Mouse (Mus musculus) MEL (cell line): ENCODE measurements around the gene Cwc15. TPM values are rescaled to one million over a fixed set of nuclear protein-coding genes. Genes with fewer than 3 reads are reported as not detected.

Experiments used
- DNase-seq: peaks from one replicate; pipeline ENCODE4 v3.0.0; 2011; ENCODE audit warnings: low read depth, low spot score
- H3K27ac ChIP-seq: 2 replicates; pipeline ENCODE4 v1.5.1; 2012; ENCODE audit warnings: low read depth, mild to moderate bottlenecking, control low read depth, low read length, moderate library complexity; ENCODE audit not compliant: control insufficient read depth
- H3K27me3 ChIP-seq, 2 experiments: fragments of 150-350 bp in 1 of 2; sonication (generic) in 1 of 2; 2 replicates each; pipeline ENCODE4 v1.6.1; 2012; ENCODE audit warnings: low read length in 2 of 2, mild to moderate bottlenecking in 2 of 2, improper control_type of control experiment in 1 of 2, moderate library complexity in 1 of 2; ENCODE audit not compliant: insufficient read depth in 2 of 2, control insufficient read depth in 1 of 2
- H3K36me3 ChIP-seq, 2 experiments: 2 replicates each; pipeline ENCODE4 v1.6.1; 2012 to 2014; ENCODE audit warnings: low read length in 2 of 2, improper control_type of control experiment in 1 of 2, inconsistent platforms in 1 of 2, mild to moderate bottlenecking in 1 of 2; ENCODE audit not compliant: insufficient read depth in 2 of 2, control insufficient read depth in 1 of 2
- H3K4me1 ChIP-seq, 2 experiments: fragments of 150-350 bp in 1 of 2; sonication (generic) in 1 of 2; 2 replicates each; pipeline ENCODE4 v1.6.1; 2012; ENCODE audit warnings: low read length in 2 of 2, improper control_type of control experiment in 1 of 2, mild to moderate bottlenecking in 1 of 2; ENCODE audit not compliant: insufficient read depth in 2 of 2, control insufficient read depth in 1 of 2
- H3K4me3 ChIP-seq, 2 experiments: fragments of 150-350 bp in 1 of 2; sonication (generic) in 1 of 2; 2 replicates each; pipeline ENCODE4 v1.5.1; 2012; ENCODE audit warnings: low read depth in 2 of 2, low read length in 2 of 2, mild to moderate bottlenecking in 2 of 2, moderate library complexity in 2 of 2, control low read depth in 1 of 2, improper control_type of control experiment in 1 of 2; ENCODE audit not compliant: control insufficient read depth in 1 of 2, insufficient read depth in 1 of 2
- H3K79me2 ChIP-seq: 2 replicates; pipeline ENCODE4 v1.6.1; 2012; ENCODE audit warnings: mild to moderate bottlenecking, low read length, moderate library complexity; ENCODE audit not compliant: control insufficient read depth, poor library complexity, insufficient read depth
- H3K9ac ChIP-seq: 2 replicates; pipeline ENCODE4 v1.6.1; 2012; ENCODE audit warnings: low read depth, mild to moderate bottlenecking, control low read depth, low read length, moderate library complexity; ENCODE audit not compliant: control insufficient read depth, poor library complexity, severe bottlenecking
- H3K9me3 ChIP-seq: fragments of 150-350 bp; sonication (generic); replicated peaks from 2 replicates; pipeline ENCODE4 v1.6.1; 2012; ENCODE audit warnings: mild to moderate bottlenecking, low read length, improper control_type of control experiment, moderate library complexity; ENCODE audit not compliant: insufficient read depth
- BHLHE40 ChIP-seq: IDR thresholded peaks from 2 replicates; pipeline ENCODE4 v1.6.1; 2012; ENCODE audit warnings: low read depth, mild to moderate bottlenecking, inconsistent platforms, low read length, improper control_type of control experiment, borderline replicate concordance
- CHD1 ChIP-seq: IDR thresholded peaks from 2 replicates; pipeline ENCODE4 v1.6.1; 2012; ENCODE audit warnings: low read depth, mild to moderate bottlenecking, inconsistent platforms, low read length, improper control_type of control experiment
- CTCF ChIP-seq, 3 experiments: IDR thresholded peaks in 2 of 3; conservative IDR thresholded peaks in 1 of 3; 2 replicates each; pipeline ENCODE4 v1.5.1; 2011 to 2012; ENCODE audit warnings: low read length in 3 of 3, low read depth in 2 of 3, mild to moderate bottlenecking in 2 of 3, improper control_type of control experiment in 1 of 3, inconsistent platforms in 1 of 3, mixed read lengths in 1 of 3, moderate library complexity in 1 of 3; ENCODE audit not compliant: control insufficient read depth in 1 of 3, insufficient read depth in 1 of 3, poor library complexity in 1 of 3, severe bottlenecking in 1 of 3
- E2F4 ChIP-seq: IDR thresholded peaks from 2 replicates; pipeline ENCODE4 v1.6.1; 2011; ENCODE audit warnings: low read depth, low read length, improper control_type of control experiment, borderline replicate concordance
- EP300 ChIP-seq, 2 experiments: IDR thresholded peaks; 2 replicates each; pipeline ENCODE4 v1.6.1; 2011; ENCODE audit warnings: improper control_type of control experiment in 2 of 2, low read length in 2 of 2, low read depth in 1 of 2, mild to moderate bottlenecking in 1 of 2
- GABPA ChIP-seq: IDR thresholded peaks from 2 replicates; pipeline ENCODE4 v1.6.1; 2012; ENCODE audit warnings: low read depth, mild to moderate bottlenecking, inconsistent platforms, low read length, improper control_type of control experiment, moderate library complexity
- MAFK ChIP-seq: IDR thresholded peaks from 2 replicates; pipeline ENCODE4 v1.6.1; 2011; ENCODE audit warnings: low read depth, mild to moderate bottlenecking, low read length, improper control_type of control experiment, borderline replicate concordance
- MEF2A ChIP-seq: IDR thresholded peaks from 2 replicates; pipeline ENCODE4 v1.6.1; 2014; ENCODE audit warnings: low read depth, mild to moderate bottlenecking, inconsistent platforms, low read length, improper control_type of control experiment; ENCODE audit not compliant: poor library complexity, insufficient replicate concordance, severe bottlenecking; ENCODE audit errors: extremely low read depth
- MXI1 ChIP-seq: IDR thresholded peaks from 2 replicates; pipeline ENCODE4 v1.6.1; 2011; ENCODE audit warnings: mild to moderate bottlenecking, low read depth, low read length, improper control_type of control experiment
- MYB ChIP-seq: IDR thresholded peaks from 2 replicates; pipeline ENCODE4 v1.6.1; 2011; ENCODE audit warnings: mild to moderate bottlenecking, low read depth, low read length, improper control_type of control experiment
- NRF1 ChIP-seq: IDR thresholded peaks from 2 replicates; pipeline ENCODE4 v1.6.1; 2014; ENCODE audit warnings: low read depth, mild to moderate bottlenecking, inconsistent platforms, low read length, improper control_type of control experiment, moderate library complexity; ENCODE audit not compliant: poor library complexity, insufficient read depth, severe bottlenecking
- POLR2A ChIP-seq, 2 experiments: IDR thresholded peaks; 2 replicates each; pipeline ENCODE4 v1.6.1; 2011 to 2012; ENCODE audit warnings: low read length in 2 of 2, mild to moderate bottlenecking in 2 of 2, control low read depth in 1 of 2, improper control_type of control experiment in 1 of 2, low read depth in 1 of 2, moderate library complexity in 1 of 2; ENCODE audit not compliant: control insufficient read depth in 1 of 2, insufficient read depth in 1 of 2, poor library complexity in 1 of 2
- POLR2AphosphoS2 ChIP-seq: IDR thresholded peaks from 2 replicates; pipeline ENCODE4 v1.6.1; 2011; ENCODE audit warnings: low read length, improper control_type of control experiment
- RCOR1 ChIP-seq: IDR thresholded peaks from 2 replicates; pipeline ENCODE4 v1.6.1; 2012; ENCODE audit warnings: low read depth, mild to moderate bottlenecking, inconsistent platforms, low read length, improper control_type of control experiment
- SIN3A ChIP-seq: IDR thresholded peaks from 2 replicates; pipeline ENCODE4 v1.6.1; 2012; ENCODE audit warnings: low read length, improper control_type of control experiment, inconsistent platforms
- TAL1 ChIP-seq: IDR thresholded peaks from 2 replicates; pipeline ENCODE4 v1.6.1; 2012; ENCODE audit warnings: mild to moderate bottlenecking, inconsistent platforms, low read length, moderate library complexity, mixed read lengths
- TBP ChIP-seq: IDR thresholded peaks from 2 replicates; pipeline ENCODE4 v1.8.0; 2011; ENCODE audit warnings: low read depth, low read length, improper control_type of control experiment
- TCF12 ChIP-seq: IDR thresholded peaks from 2 replicates; pipeline ENCODE4 v1.6.1; 2014; ENCODE audit warnings: low read depth, mild to moderate bottlenecking, inconsistent platforms, low read length, improper control_type of control experiment, moderate library complexity
- USF1 ChIP-seq: IDR thresholded peaks from 2 replicates; pipeline ENCODE4 v1.6.1; 2014; ENCODE audit warnings: low read depth, mild to moderate bottlenecking, inconsistent platforms, low read length, improper control_type of control experiment, moderate library complexity
- ZKSCAN1 ChIP-seq: IDR thresholded peaks from 2 replicates; pipeline ENCODE4 v1.6.1; 2012; ENCODE audit warnings: low read depth, mild to moderate bottlenecking, inconsistent platforms, low read length, improper control_type of control experiment, moderate library complexity
- ZMIZ1 ChIP-seq: IDR thresholded peaks from 2 replicates; pipeline ENCODE4 v1.6.1; 2012; ENCODE audit warnings: low read depth, mild to moderate bottlenecking, inconsistent platforms, low read length, improper control_type of control experiment, moderate library complexity
- polyA plus RNA-seq, 2 experiments: library from polyadenylated mRNA; stranded (reverse) in 1 of 2; unstranded in 1 of 2; fragments of >175 nt in 1 of 2; fragments of >200 nt in 1 of 2; gene quantifications; 2 replicates each; pipeline versions ENCODE4 v1.2.1 to v1.2.4; 2012; ENCODE audit warnings: low replicate concordance in 2 of 2, low read depth in 1 of 2; ENCODE audit not compliant: insufficient read length in 2 of 2, insufficient read depth in 1 of 2, missing spikeins in 1 of 2
- total RNA-seq: library from RNA; depleted of rRNA; stranded (reverse); fragments of 300-350 nt; gene quantifications from 2 replicates; pipeline ENCODE4 v1.2.3, GENCODE M21; 2012

Cwc15 gene
- total and polyA plus RNA-seq, 3 experiments: 196 to 562 (median 331) TPM

- H3K27ac ChIP-seq: no peak overlapping the region
- no peaks in the 10 kb centered on the region for H3K27me3 ChIP-seq
- TF ChIP-seq CHD1: no peak
- no peak for TF ChIP-seq NRF1
- 0 out of 2 replicates have a peak, but pooled peaks have one; percentile 25 for TF ChIP-seq MAFK
- TF ChIP-seq TAL1: no peak
- TF ChIP-seq BHLHE40: no peak
- no peak for TF ChIP-seq EP300 (IDR thresholded peaks at IDR 0.05; ENCODE audit: low read depth in 1 of 2, low read length in 2 of 2)
- TF ChIP-seq, all 39 proteins: peak for 1
- no peak overlapping the region for H3K9ac ChIP-seq
- H3K4me3 ChIP-seq: no peak overlapping the region
- H3K79me2 ChIP-seq: no peaks in the 10 kb centered on the region
- no peaks in the 10 kb centered on the region for H3K9me3 ChIP-seq
- H3K36me3 ChIP-seq: no peaks in the 10 kb centered on the region
- DNase-seq: no peak
- no peaks in the 10 kb centered on the region; a peak in 1 of 4 replicates for H3K4me1 ChIP-seq
Observed at GRCm38 (mm10) chr9:14547584-14548365, 47.4 kb downstream of the Cwc15 start.

- TF ChIP-seq NRF1: no peak
- no peak for TF ChIP-seq E2F4
- TF ChIP-seq MXI1: no peak
- no peak for TF ChIP-seq POLR2AphosphoS2
- TF ChIP-seq CTCF (IDR thresholded peaks at IDR 0.05 in 2 of 3, conservative IDR thresholded peaks at IDR 0.05 in 1 of 3; ENCODE audit: control insufficient read depth in 1 of 3, insufficient read depth in 1 of 3, low read depth in 2 of 3, low read length in 3 of 3, poor library complexity in 1 of 3, severe bottlenecking in 1 of 3): no peak
- no peak for TF ChIP-seq USF1
- TF ChIP-seq MEF2A: no peak
- TF ChIP-seq MYB: no peak
- TF ChIP-seq GABPA: no peak
- no peak for TF ChIP-seq ZMIZ1
- TF ChIP-seq POLR2A (IDR thresholded peaks at IDR 0.05; ENCODE audit: control insufficient read depth in 1 of 2, insufficient read depth in 1 of 2, low read depth in 1 of 2, low read length in 2 of 2, poor library complexity in 1 of 2): no peak
- TF ChIP-seq RCOR1: no peak
- no peak for TF ChIP-seq SIN3A
- no peak for TF ChIP-seq BHLHE40
- no peak for TF ChIP-seq TCF12
- TF ChIP-seq TBP: no peak
- no peak for TF ChIP-seq ZKSCAN1
- Histone ChIP-seq H3K79me2 (no peaks in the 10 kb centered on the region), H3K27ac (no peak overlapping the region), H3K4me1 (no peaks in the 10 kb centered on the region; a peak in 1 of 4 replicates), H3K9ac (no peak overlapping the region), H3K27me3 (no peaks in the 10 kb centered on the region), H3K36me3 (no peaks in the 10 kb centered on the region), H3K9me3 (no peaks in the 10 kb centered on the region), H3K4me3 (no peak overlapping the region)
- DNase-seq: no peak
Observed at GRCm38 (mm10) chr9:14548366-14548761, 47.9 kb downstream of the Cwc15 start.
